Comparison of ENCODE assay signal across 9 mouse cellular contexts in the genomic region with DNA sequence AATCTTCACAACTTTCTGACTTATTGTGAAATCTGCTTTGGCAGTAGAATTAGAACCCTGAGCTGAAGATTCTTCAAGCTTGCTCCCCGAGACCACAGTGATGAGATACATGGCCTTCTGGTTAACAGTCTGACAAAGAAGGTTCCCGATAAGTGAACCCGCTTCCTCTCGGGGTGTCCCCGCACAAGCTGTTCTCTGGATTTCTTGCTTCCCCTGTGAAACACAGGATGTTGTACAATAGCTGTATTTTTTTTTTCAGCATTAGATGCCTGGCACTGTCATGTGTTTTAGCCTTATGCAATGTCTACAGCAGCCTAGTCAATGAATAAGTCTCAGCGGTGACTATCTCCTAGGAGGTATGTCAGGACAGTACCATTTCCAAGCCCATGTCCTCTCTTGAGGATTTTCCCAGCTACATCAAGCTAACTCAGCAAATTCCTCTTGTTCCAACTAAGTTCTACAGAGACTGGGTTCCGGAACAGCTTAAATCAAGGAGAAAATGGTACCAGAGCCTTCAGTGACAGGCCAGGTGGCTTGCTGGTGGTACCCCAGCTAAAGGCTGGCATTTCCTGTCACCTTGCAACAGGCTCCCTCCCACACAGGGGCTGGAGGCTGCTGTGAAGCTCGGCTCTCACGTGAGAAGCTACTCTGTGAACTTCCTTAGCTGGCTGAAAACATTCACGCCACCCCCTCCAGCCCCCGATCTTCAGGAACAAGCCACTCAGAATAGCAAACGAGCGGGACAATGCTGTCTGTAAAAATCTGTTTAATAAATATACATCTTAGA. TPM values are rescaled to one million over a fixed set of nuclear protein-coding genes. Genes with fewer than 3 reads are reported as not detected.
DNase-seq lines count a peak whose midpoint lies in the region; ATAC-seq and TF ChIP-seq lines count a peak whose summit lies in the region.
"Had no signal": no experiment of that assay in that cellular context is flagged by ENCODE, and none has a peak within 500 bp of the region (broad histone marks: within the 10 kb centered on the region; RNA-seq: fewer than 3 reads in every experiment).

No protein-coding gene starts in this region.

- no peaks in the 10 kb centered on the region for H3K9me3 ChIP-seq in embryonic facial prominence, embryonic 13.5 days
- H3K9me3 ChIP-seq in embryonic facial prominence, embryonic 10.5 days = no peaks in the 10 kb centered on the region
- no peaks in the 10 kb centered on the region for H3K9me3 ChIP-seq in lung, postnatal 0 days (ENCODE audit: low read length)
- H3K9me3 ChIP-seq in hindbrain, embryonic 13.5 days = no peaks in the 10 kb centered on the region

- H3K4me3 ChIP-seq in embryonic facial prominence, embryonic 13.5 days = no peak overlapping the region
- H3K4me3 ChIP-seq in embryonic facial prominence, embryonic 10.5 days = no peak overlapping the region
- H3K4me3 ChIP-seq in lung, postnatal 0 days (ENCODE audit: low read depth, low read length) = peak overlapping the region; percentile 99; the same call in 1 of the 2 replicates
- H3K4me3 ChIP-seq in hindbrain, embryonic 13.5 days = no peak overlapping the region
- H3K4me3 ChIP-seq: myocyte had no signal

- H3K4me2 ChIP-seq in embryonic facial prominence, embryonic 13.5 days = peak overlapping the region; percentile 7; the same call in 1 of the 2 replicates
- peak overlapping the region; percentile 79 for H3K4me2 ChIP-seq in lung, postnatal 0 days (replicated peaks; ENCODE audit: low read depth, low read length)
- H3K4me2 ChIP-seq in hindbrain, embryonic 13.5 days = no peak overlapping the region

- peaks cover 41% of the 10 kb centered on the region for H3K4me1 ChIP-seq in embryonic facial prominence, embryonic 13.5 days
- H3K4me1 ChIP-seq in embryonic facial prominence, embryonic 10.5 days = peaks cover 40% of the 10 kb centered on the region
- peaks cover 17% of the 10 kb centered on the region for H3K4me1 ChIP-seq in lung, postnatal 0 days (ENCODE audit: insufficient read depth, low read depth, low read length)
- H3K4me1 ChIP-seq in hindbrain, embryonic 13.5 days (replicated peaks) = peaks cover 32% of the 10 kb centered on the region

- WGBS in embryonic facial prominence, embryonic 13.5 days = 86% methylated on average over 13 of the region's 13 CpGs
- 90% methylated on average over 13 of the region's 13 CpGs for WGBS in embryonic facial prominence, embryonic 10.5 days
- 59% methylated on average over 13 of the region's 13 CpGs for WGBS in lung, postnatal 0 days
- 91% methylated on average over 13 of the region's 13 CpGs for WGBS in hindbrain, embryonic 13.5 days

- H3K27me3 ChIP-seq in embryonic facial prominence, embryonic 13.5 days = no peaks in the 10 kb centered on the region
- no peaks in the 10 kb centered on the region for H3K27me3 ChIP-seq in embryonic facial prominence, embryonic 10.5 days (replicated peaks; ENCODE audit: low read depth, poor library complexity, severe bottlenecking)
- H3K27me3 ChIP-seq in lung, postnatal 0 days (replicated peaks; ENCODE audit: insufficient read depth, low read length) = no peaks in the 10 kb centered on the region
- H3K27me3 ChIP-seq in hindbrain, embryonic 13.5 days = no peaks in the 10 kb centered on the region

- DNase-seq in embryonic facial prominence, embryonic 10.5 days (ENCODE audit: low spot score) = no peak
- peak; percentile 83 for DNase-seq in lung, postnatal 0 days (ENCODE audit: low spot score)
- no peak for DNase-seq in lung, postnatal 14 days
- peak; percentile 66 for DNase-seq in lung, postnatal 36 days
- peak; percentile 82 for DNase-seq in thymus, postnatal 25 days
- no peak for DNase-seq in embryo, embryonic 9.5 days (ENCODE audit: extremely low spot score)

- no peak for TF ChIP-seq CTCF in lung, postnatal 0 days (IDR thresholded peaks at IDR 0.05)

- peaks cover 49% of the 10 kb centered on the region for H3K36me3 ChIP-seq in embryonic facial prominence, embryonic 13.5 days
- H3K36me3 ChIP-seq in embryonic facial prominence, embryonic 10.5 days (replicated peaks) = peaks cover 49% of the 10 kb centered on the region
- H3K36me3 ChIP-seq in lung, postnatal 0 days (ENCODE audit: insufficient read depth, low read length) = peaks cover 36% of the 10 kb centered on the region
- peaks cover 52% of the 10 kb centered on the region for H3K36me3 ChIP-seq in hindbrain, embryonic 13.5 days

- no peak for ATAC-seq in embryonic facial prominence, embryonic 13.5 days (ENCODE audit: insufficient number of reproducible peaks, insufficient read depth, low FRiP score, low TSS enrichment, low read depth)
- ATAC-seq in lung, postnatal 0 days = no peak
- no peak for ATAC-seq in hindbrain, embryonic 13.5 days (ENCODE audit: low FRiP score)

- H3K27ac ChIP-seq in embryonic facial prominence, embryonic 13.5 days = no peak overlapping the region
- H3K27ac ChIP-seq in embryonic facial prominence, embryonic 10.5 days (replicated peaks) = no peak overlapping the region
- H3K27ac ChIP-seq in lung, postnatal 0 days (ENCODE audit: low read length) = peak overlapping the region; percentile 73
- H3K27ac ChIP-seq in hindbrain, embryonic 13.5 days = no peak overlapping the region

- no peak overlapping the region for H3K9ac ChIP-seq in embryonic facial prominence, embryonic 13.5 days
- no peak overlapping the region for H3K9ac ChIP-seq in lung, postnatal 0 days (replicated peaks; ENCODE audit: low read depth)
- H3K9ac ChIP-seq in hindbrain, embryonic 13.5 days = no peak overlapping the region

- peak; percentile 84 for TF ChIP-seq EP300 in lung, postnatal 0 days (IDR thresholded peaks at IDR 0.05)

RNA-seq across cellular contexts. Expression of gene Nfkbia, which starts 3.6 kb away (rescaled TPM):
- 117 and 126 TPM in 2 replicates for polyA plus RNA-seq in embryonic facial prominence, embryonic 13.5 days (2015; fragmentation: Nextera tagmentation; extraction: Ambion mirVana)
- polyA plus RNA-seq in embryonic facial prominence, embryonic 10.5 days (2016; fragmentation: Nextera tagmentation; extraction: Ambion mirVana) = 44.6 and 55.2 TPM in 2 replicates
- polyA plus RNA-seq in lung, postnatal 0 days (2015; fragmentation: Nextera tagmentation; extraction: Ambion mirVana) = 184 and 297 TPM in 2 replicates
- 55.3 and 60.7 TPM in 2 replicates for polyA plus RNA-seq in hindbrain, embryonic 13.5 days (2015; fragmentation: Nextera tagmentation; extraction: Ambion mirVana)

Comparison
In these comparisons a context has a peak if more than half of its experiments do, and no peak if none do; other contexts are left out.
1. DNase-seq: peak in lung, postnatal 0 days (single experiment), lung, postnatal 36 days (single experiment) and thymus, postnatal 25 days (single experiment); none in embryonic facial prominence, embryonic 10.5 days (single experiment), lung, postnatal 14 days (single experiment) and embryo, embryonic 9.5 days (single experiment).